Mouse (Mus musculus): Measurements from ENCODE around the gene Zdhhc19.

DNA sequence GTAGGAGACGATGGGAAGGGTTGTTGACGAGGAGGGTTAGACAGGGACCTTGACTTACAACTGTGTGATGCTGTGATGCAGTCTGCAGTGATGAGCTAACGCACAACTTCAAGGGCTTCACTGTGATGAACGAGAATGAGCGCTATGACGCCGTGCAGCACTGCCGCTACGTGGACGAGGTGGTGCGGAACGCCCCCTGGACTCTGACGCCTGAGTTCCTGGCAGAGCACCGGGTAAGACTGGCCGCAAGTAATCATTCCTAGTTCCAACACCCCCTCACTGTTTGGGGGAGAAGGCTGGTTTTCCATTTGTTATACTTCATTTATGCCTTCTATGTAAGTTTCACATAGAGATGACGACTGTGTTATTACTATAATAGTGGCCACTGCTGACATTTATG lies 33.1 kb upstream of the Zdhhc19 start:
- TF ChIP-seq POLR2A (IDR thresholded peaks at IDR 0.05; ENCODE audit: extremely low read depth, insufficient read depth, low read length) (no peak), CTCF (IDR thresholded peaks at IDR 0.05; ENCODE audit: low read depth, low read length) (no peak)

Data from liver, adult 2 months (tissue).